Mouse (Mus musculus) thymus, adult 2 months (tissue): Measurements from ENCODE around the gene Txnrd2.

Source experiments
- CTCF ChIP-seq: fragments of 200-500 bp; IDR thresholded peaks from 2 replicates; pipeline ENCODE4 v1.5.1; 2012; ENCODE audit warnings: mild to moderate bottlenecking, control low read depth, low read length, moderate library complexity, borderline replicate concordance; ENCODE audit not compliant: control insufficient read depth, poor library complexity, insufficient read depth; ENCODE audit errors: extremely low read depth
- POLR2A ChIP-seq: fragments of 200-500 bp; IDR thresholded peaks from 2 replicates; pipeline ENCODE4 v1.6.1; 2012; ENCODE audit warnings: mild to moderate bottlenecking, low read length, control low read depth, moderate library complexity; ENCODE audit not compliant: control insufficient read depth, poor library complexity, insufficient read depth; ENCODE audit errors: extremely low read depth

- TF ChIP-seq POLR2A = no peak
- no peak for TF ChIP-seq CTCF
Measured at GRCm38 (mm10) chr16:18503566-18504342, 77.6 kb downstream of the Txnrd2 start.
